Mouse (Mus musculus) layer of hippocampus, postnatal 36 days (tissue): ENCODE data around the gene Tbc1d30. TPM values are rescaled to one million over a fixed set of nuclear protein-coding genes. Genes with fewer than 3 reads are reported as not detected.

Experiments
- DNase-seq, 2 experiments: peaks; one replicate each; pipeline ENCODE4 v3.0.0; 2022
- total RNA-seq, 2 experiments: library from RNA; stranded (reverse); gene quantifications; 2 replicates each; pipeline ENCODE4 v1.2.3; 2021

Gene Tbc1d30
- total RNA-seq, 2 experiments from 2014 or later, result 32.2 to 41.7 TPM

- no peak for DNase-seq
Measured at GRCm38 (mm10) chr10:121222881-121223280, 128.2 kb downstream of the Tbc1d30 start.

- DNase-seq, result no peak
Measured at GRCm38 (mm10) chr10:121218616-121219015, 132.5 kb downstream of the Tbc1d30 start.

- no peak for DNase-seq
Measured at GRCm38 (mm10) chr10:121216804-121217203, 134.3 kb downstream of the Tbc1d30 start.

Other genes with a start within 250 kb of the Tbc1d30 start
- 10 to 100 TPM; 77.8 to 80.3 TPM for gene Gns, start 13.8 kb upstream of the Tbc1d30 start, total RNA-seq
- gene Rassf3, start 125.1 kb upstream of the Tbc1d30 start, total RNA-seq, result 1 to 10 TPM; 8.2 to 8.9 TPM
- 10 to 100 TPM; 51.9 to 53.7 TPM for gene Tbk1, start 235.5 kb upstream of the Tbc1d30 start, total RNA-seq